Mouse (Mus musculus): ENCODE results near the gene Frem2. TPM values are rescaled to one million over a fixed set of nuclear protein-coding genes. Genes with fewer than 3 reads are reported as not detected.

Gene Frem2
- polyA plus RNA-seq, 1 experiment from 2014 or later: 0.32 TPM

DNA sequence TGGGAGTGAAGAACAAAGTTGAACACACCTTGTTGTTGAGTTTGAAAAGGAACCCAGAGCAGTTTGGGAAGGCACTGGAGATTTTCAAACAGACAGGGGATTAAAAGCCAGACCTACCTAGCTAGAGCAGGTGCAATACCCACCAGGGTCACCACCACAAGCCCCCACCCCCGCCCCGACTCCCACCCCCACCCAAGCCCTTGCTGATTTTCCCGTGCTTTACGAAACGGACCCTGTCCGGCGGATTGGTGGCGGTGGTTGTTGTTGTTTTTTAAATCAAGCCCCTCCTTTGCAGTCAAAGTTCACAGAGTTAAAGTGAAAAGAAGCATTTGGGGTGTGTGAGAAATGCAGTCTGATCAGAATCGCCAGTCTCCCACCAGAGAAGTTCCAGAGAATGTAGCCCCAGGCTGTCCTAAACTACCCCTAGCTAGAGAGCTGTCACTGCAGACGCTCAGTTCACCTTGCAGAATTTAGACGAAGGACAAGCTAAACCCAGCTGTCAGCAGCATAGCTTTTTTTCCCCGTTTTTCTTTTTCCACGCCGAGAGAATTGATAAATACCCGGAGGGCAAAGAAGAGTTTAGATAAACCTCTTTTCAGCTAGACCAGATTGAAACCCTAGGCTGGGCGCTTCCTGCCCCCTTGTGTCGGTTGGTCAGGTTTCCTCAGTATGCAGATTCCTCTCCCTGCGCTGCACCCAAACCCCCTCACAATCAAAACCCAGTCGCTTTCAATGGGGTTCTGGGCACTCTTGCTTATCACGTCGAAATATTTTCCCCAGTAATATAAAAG is 784 bp upstream of the Frem2 start:
- ChIA-PET CTCF (no interaction called here), POLR2A (no interaction called here)
- H3K27me3 ChIP-seq: peaks cover 57% of the 10 kb centered on the region
- in situ Hi-C loops (cut with MboI; ENCODE audit: low pct_unique_long_range_greater_than_20kb): no loop called here
- no peak for ATAC-seq
- no peak for TF ChIP-seq CTCF (IDR thresholded peaks at IDR 0.05)
- DNase-seq (ENCODE audit: low read depth, low spot score): no peak

DNA sequence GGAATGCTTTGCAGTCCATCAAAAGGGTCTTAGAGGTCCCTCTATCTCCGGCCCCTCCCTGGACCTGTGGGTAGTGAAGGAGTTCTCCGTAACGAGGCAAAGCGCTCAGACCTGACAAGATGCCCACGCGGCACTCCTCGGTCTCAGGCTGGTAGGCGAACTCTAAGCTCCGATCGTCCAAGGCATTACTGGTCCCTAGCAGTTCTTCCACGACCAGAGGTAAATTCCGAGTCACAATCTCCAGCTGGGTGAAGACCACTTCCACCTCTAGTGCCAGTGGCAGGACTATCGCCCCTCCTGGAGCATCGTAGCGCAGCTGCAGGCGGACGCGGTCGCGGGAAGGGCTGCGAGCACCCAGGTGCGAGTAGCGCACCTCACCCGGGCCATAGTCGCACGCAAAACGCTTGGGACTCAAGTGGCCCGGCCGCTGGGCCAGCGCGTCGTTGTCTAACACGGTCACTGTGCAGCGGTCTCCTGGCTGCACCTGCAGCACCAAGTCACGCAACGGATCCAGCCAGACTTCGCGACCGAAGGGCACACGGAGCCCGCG is 752 bp downstream of the Frem2 start:
- in situ Hi-C loops (cut with MboI; ENCODE audit: low pct_unique_long_range_greater_than_20kb): no loop called here
- CTCF ChIA-PET: no interaction called here
- POLR2A ChIA-PET: no interaction called here
- peaks cover 53% of the 10 kb centered on the region for H3K27me3 ChIP-seq
- TF ChIP-seq CTCF (IDR thresholded peaks at IDR 0.05): no peak
- no peak for ATAC-seq
- no peak for DNase-seq (ENCODE audit: low read depth, low spot score)

DNA sequence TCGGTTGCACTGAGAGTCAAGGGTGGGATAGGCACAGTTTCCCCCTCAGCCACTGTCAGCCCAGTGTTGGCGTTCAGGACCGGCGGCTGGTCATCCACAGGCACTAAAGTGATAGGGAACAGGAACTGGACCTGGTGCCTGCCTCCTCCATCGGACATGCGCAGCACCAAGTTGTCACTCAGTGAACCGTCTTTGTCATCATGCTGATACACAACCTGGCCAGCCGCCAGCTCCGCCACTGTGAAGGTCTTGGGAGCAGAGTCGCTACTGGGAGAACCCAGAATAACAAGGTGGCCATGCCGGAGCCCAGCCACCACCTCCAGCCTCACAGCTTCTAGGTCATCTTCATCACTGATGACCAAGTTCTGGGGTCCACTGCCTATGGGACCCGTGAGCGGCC is 1.8 kb downstream of the Frem2 start:
- DNase-seq (ENCODE audit: low read depth, low spot score) (no peak), ATAC-seq (no peak)
- H3K27me3 ChIP-seq: peaks cover 52% of the 10 kb centered on the region
- in situ Hi-C loops (cut with MboI; ENCODE audit: low pct_unique_long_range_greater_than_20kb): no loop called here
- no peak for TF ChIP-seq CTCF (IDR thresholded peaks at IDR 0.05)
- ChIA-PET POLR2A (no interaction called here), CTCF (no interaction called here)

DNA sequence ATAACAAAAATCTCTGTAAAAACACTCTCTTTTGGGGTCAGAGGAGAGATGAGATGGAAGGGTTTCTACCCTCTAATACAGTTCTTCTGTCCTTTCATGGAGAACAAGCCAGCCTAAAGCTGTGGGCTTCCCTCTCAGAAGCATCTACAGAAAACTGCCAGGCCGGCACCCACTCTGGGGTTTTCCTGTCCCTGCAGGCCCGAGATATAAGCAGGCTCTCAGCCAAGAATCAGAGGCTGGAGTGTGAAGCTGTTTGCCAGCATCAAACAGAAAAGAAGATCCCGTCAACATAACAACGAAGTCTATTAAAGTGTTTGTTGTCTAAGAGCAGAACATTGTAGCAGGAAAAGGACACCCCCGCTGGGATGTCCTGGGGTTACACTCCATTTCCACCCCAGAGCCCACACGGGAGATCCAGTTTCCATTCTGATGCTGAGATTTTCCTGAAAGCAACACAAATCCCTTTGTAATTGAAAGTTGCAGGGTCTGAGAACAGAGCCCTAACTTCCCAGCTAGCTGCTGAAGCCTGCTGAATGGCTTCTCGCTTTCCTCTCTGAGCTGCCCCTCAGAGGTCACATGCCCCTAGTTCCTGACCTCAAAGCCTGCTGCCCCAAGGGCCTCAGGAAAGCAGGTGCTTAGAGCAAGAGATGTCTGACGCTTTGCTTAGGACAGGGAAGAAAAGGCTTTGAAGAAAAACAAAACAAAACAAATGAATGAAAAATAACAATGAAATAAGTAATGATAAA is 7.0 kb downstream of the Frem2 start:
- in situ Hi-C loops (cut with MboI; ENCODE audit: low pct_unique_long_range_greater_than_20kb): no loop called here
- TF ChIP-seq CTCF (IDR thresholded peaks at IDR 0.05): no peak
- ChIA-PET CTCF (no interaction called here), POLR2A (no interaction called here)
- H3K27me3 ChIP-seq: peaks cover 20% of the 10 kb centered on the region
- DNase-seq (ENCODE audit: low read depth, low spot score) (no peak), ATAC-seq (no peak)

DNA sequence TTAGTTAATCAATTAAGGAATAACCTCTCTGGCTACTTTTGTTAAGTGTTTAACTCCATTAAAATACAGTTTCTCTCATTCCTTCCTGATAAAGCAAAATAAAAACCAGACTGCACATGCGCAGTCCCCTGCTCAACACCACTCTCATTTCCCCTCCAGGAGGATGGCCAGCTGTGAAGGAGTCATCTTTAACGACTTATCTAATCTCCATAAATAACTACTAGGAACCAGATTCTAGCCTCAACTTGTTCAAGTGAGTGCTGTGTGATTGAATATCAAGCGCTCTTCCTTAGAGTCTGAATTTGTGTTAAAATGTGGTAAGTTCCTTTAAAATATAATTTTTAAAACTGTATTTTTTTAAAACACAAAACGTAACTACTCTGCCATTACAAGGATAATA is 7.7 kb downstream of the Frem2 start:
- in situ Hi-C loops (cut with MboI; ENCODE audit: low pct_unique_long_range_greater_than_20kb): no loop called here
- H3K27me3 ChIP-seq: peaks cover 13% of the 10 kb centered on the region
- ChIA-PET POLR2A (no interaction called here), CTCF (no interaction called here)
- no peak for TF ChIP-seq CTCF (IDR thresholded peaks at IDR 0.05)
- no peak for DNase-seq (ENCODE audit: low read depth, low spot score)
- ATAC-seq: no peak

DNA sequence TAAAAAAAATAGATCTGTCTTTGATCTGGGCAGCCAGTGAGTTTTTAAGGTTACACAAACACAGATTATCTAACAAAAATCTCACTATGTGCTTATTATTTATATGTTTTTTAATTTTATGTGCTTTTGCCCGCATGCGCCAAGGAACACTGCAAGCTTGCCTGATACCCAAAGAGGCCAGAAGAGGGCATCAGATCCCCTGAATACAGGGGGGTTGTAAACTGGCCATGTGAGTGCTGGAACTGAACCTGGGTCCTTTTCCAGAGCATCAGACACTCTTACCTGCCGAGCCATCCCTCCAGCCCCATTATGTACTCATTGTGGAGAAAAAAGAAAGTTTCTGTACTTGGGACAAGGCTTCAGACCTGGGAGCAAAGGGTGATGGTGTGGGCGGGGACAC is 8.3 kb downstream of the Frem2 start:
- CTCF ChIA-PET: no interaction called here
- peaks cover 12% of the 10 kb centered on the region for H3K27me3 ChIP-seq
- DNase-seq (ENCODE audit: low read depth, low spot score): no peak
- no peak for ATAC-seq
- POLR2A ChIA-PET: no interaction called here
- no peak for TF ChIP-seq CTCF (IDR thresholded peaks at IDR 0.05)
- in situ Hi-C loops (cut with MboI; ENCODE audit: low pct_unique_long_range_greater_than_20kb): no loop called here

DNA sequence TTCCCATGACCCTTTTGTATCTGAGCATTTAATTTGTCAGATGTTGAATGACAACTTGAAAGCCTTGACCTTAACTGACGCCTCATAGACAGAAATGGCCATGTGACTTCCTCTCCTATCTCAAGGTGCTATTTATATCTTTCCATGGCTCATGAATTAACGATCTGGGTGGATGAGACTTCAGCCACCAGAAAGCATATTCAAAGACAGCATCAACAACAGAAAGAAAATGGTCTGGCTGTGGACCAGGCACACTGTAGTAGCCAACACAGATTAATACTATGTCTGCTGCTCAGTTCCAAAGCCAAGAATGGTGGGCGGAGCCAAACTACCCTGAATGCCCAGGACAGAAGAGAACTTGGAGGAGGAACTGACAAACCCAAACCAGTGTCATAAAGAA is 21.2 kb downstream of the Frem2 start:
- no peak for DNase-seq (ENCODE audit: low read depth, low spot score)
- no peak for TF ChIP-seq CTCF (IDR thresholded peaks at IDR 0.05)
- ATAC-seq: no peak
- in situ Hi-C loops (cut with MboI; ENCODE audit: low pct_unique_long_range_greater_than_20kb): no loop called here
- CTCF ChIA-PET: no interaction called here
- peaks cover 35% of the 10 kb centered on the region for H3K27me3 ChIP-seq
- POLR2A ChIA-PET: no interaction called here

DNA sequence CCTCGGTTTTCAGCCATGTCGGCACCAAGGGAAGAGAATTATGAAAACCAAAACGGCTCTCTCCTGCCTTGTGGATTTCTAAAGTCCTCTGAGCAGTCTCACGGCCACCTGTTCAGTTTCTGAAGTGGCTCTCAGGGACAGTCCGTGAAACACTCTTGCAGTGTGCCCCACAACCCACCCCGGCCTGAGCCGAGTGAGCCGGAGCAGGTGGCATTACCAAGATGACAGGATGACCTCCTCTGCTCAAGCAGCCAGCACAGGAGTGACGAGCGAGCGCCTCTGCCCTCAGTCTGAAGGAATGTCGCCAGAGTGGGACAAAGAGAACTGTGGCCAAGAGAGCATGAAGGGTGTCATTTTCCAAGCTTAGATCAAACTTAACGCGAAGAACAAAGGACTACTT is 26.0 kb downstream of the Frem2 start:
- ChIA-PET POLR2A (no interaction called here), CTCF (no interaction called here)
- DNase-seq (ENCODE audit: low read depth, low spot score): no peak
- ATAC-seq: no peak
- H3K27me3 ChIP-seq: peaks cover 44% of the 10 kb centered on the region
- no peak for TF ChIP-seq CTCF (IDR thresholded peaks at IDR 0.05)
- in situ Hi-C loops (cut with MboI; ENCODE audit: low pct_unique_long_range_greater_than_20kb): no loop called here

DNA sequence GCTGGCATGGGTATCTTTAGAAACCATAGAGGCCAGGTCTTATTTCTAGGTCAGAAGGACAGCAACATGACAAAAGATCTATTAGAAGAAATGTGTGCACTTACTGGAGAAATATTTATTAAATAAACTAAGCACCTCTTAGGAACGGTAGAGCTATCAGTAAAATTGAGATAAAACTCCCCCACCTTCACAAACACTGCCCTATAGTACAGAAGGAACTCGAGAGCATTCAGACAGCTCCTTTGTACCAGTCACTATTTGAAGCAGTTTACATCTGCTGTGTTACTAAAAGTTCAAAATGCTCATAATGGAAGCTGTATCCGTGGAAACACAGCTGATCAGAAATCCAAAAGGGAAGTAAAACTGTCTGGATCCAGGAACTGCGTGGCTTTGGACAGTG is 26.5 kb downstream of the Frem2 start:
- DNase-seq (ENCODE audit: low read depth, low spot score): no peak
- H3K27me3 ChIP-seq: peaks cover 48% of the 10 kb centered on the region
- POLR2A ChIA-PET: no interaction called here
- in situ Hi-C loops (cut with MboI; ENCODE audit: low pct_unique_long_range_greater_than_20kb): no loop called here
- CTCF ChIA-PET: no interaction called here
- TF ChIP-seq CTCF (IDR thresholded peaks at IDR 0.05): no peak
- no peak for ATAC-seq

DNA sequence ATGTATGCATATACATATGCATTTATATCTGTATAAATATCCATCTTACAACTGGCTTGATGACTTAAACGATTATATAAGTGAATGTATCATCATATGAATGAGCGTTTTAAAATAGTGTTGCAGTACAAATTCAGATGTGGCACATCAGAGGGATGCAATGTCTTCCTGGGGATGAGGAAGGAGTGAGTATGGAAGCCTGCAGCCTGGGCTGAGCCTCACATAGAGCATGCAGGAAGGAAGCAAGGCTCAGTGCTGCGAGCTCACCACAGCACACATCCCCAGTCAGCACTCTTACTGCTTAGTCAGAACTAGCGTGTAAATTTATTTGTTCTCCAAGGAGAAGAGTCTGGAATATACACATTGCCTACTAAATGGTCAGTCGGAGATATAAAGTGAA is 27.2 kb downstream of the Frem2 start:
- ChIA-PET CTCF (no interaction called here), POLR2A (no interaction called here)
- TF ChIP-seq CTCF (IDR thresholded peaks at IDR 0.05): no peak
- peaks cover 46% of the 10 kb centered on the region for H3K27me3 ChIP-seq
- in situ Hi-C loops (cut with MboI; ENCODE audit: low pct_unique_long_range_greater_than_20kb): no loop called here
- ATAC-seq: no peak
- no peak for DNase-seq (ENCODE audit: low read depth, low spot score)

DNA sequence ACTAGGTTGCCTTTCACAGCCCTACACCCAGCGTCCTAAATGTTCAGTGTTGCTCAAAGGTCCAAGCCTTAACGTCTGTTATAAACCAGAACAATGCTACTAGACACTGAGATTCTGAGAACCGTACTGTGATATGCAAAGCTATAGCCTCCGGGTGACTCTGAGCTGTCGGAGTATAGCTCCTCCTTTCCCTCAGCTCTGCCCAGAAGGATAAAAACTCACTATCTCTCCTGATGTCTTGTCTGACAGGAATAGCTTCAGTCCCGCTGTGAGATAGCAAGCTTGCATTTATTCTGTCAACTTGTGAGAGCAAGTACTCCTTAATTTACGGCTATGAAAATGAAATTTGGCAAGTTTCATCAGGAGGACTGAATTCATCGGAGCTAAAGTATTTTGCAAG is 33.9 kb downstream of the Frem2 start:
- DNase-seq (ENCODE audit: low read depth, low spot score) (no peak), ATAC-seq (no peak)
- TF ChIP-seq CTCF (IDR thresholded peaks at IDR 0.05): no peak
- in situ Hi-C loops (cut with MboI; ENCODE audit: low pct_unique_long_range_greater_than_20kb): no loop called here
- POLR2A ChIA-PET: no interaction called here
- H3K27me3 ChIP-seq: peaks cover 46% of the 10 kb centered on the region
- CTCF ChIA-PET: interaction anchor here (1.3 kb wide), 1 partner anchor 12 kb away, joined by 4 read pairs; no protein-coding TSS in a partner anchor

All from Patski (cell line).